Mouse (Mus musculus) ZHBTc4 (cell line): Measurements from ENCODE around the gene Thop1.
"Not testable (repeated sequence)": the region's sequence is repeated elsewhere in the genome, so short reads cannot be mapped to it uniquely, and the experiment has no call there.

ENCODE experiments used
- DNase-seq: peaks from one replicate; pipeline ENCODE4 v3.0.0-alpha.2; 2011; ENCODE audit warnings: low read depth, low spot score

The Thop1 gene

GRCm38 (mm10) chr10:81069836-81070235 is at the start of gene Thop1:
Gene Thop1 (plus strand): TSS chr10:81070035.
- peak; percentile 100 for DNase-seq

DNA sequence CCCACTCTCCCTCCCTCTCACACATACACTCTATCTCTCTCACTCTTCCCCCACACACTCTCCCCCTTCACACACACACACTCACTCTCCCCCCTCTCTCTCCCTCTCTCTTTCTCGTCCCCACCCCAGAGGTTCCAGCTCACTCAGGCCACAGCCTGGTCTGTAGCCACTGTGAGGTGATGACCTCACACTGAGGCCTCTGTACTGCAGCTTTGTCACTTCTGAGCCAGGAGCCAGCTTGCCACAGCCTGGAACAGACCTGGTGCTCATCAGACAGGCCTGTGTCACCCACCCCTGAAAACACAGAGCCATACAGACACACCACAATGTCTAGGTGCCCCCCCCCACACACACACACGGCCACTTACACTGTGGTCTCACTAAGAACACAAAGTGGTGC is 49.6 kb upstream of the Thop1 start:
- no peak for DNase-seq

- DNase-seq: peak; percentile 39
Measured at GRCm38 (mm10) chr10:81021547-81022110, 48.2 kb upstream of the Thop1 start.

DNA sequence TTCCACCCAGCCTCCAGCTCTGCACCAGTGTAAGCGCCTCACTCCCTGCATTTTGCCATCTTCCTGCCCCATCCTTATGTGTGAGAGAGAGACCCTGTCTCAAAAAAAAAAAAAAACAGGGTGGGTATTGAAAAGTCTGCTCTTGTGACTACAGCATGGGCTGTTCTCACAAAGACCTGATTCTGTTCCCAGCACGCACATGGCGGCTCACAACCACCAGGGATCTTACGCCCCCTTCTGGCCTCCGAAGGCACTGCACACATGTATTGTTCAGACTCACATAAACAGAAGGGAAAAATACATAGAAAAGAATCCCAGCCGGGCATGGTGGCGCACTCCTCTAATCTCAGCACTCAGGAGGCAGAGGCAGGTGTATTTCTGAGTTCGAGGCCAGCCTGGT is 47.1 kb upstream of the Thop1 start:
- peak; percentile 93 for DNase-seq

DNA sequence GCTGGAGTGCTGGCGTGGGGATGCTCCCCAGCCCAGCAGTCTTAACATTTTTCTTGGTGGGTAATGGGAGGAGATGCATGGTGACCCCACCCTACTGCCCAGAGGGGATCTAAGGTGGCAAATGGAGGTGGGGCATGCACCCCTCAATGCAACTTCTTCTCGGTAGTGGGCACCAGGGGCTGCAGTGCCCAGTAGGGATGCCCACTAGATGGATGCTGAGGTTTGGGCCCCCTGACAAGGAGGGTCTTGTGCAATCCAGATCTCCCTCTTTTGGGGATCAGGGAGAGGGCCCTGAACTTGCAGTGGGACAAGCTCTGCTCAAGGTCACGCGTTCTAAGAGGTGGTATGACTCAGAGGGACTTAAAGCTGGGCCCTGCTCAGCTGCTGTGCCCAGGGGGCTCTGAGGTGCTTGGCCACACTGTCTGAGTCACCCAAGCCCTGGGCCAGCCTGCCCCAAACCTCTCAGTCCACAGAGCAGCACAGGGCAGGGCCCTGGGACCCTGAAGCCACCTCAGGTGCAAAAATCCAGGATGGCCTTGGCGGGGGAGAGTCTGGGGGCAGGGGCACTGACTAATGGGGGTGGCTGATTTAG is 45.4 kb upstream of the Thop1 start:
- no peak for DNase-seq

DNA sequence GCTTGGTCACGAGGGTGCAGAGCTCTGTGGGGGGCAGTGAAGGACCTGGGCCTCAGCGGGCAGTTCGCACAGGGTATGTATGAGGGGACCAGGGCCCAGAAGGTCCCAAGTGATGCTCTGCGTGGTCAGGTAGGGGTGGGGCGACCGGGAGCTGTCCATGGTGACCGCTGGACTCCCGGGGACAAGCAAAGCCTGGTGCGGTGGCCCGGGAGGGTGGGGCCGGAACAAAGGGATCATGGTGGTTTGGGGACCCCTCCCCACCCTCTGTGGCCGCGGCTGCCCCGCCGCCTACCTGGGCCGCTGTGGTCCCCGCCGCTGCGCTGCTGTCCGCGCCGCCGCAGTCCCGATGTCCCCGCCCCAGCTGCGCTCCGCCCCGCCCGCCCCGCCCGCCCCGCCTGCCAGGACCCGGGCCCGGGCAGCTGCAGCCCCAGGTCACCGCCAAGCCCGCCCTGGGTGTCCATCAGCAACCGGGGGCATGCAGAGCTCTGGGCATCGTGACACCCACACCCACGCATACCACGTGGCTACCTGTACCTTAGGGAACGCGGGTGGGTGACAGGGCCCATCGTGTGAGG is 44.7 kb upstream of the Thop1 start:
- no peak for DNase-seq

DNA sequence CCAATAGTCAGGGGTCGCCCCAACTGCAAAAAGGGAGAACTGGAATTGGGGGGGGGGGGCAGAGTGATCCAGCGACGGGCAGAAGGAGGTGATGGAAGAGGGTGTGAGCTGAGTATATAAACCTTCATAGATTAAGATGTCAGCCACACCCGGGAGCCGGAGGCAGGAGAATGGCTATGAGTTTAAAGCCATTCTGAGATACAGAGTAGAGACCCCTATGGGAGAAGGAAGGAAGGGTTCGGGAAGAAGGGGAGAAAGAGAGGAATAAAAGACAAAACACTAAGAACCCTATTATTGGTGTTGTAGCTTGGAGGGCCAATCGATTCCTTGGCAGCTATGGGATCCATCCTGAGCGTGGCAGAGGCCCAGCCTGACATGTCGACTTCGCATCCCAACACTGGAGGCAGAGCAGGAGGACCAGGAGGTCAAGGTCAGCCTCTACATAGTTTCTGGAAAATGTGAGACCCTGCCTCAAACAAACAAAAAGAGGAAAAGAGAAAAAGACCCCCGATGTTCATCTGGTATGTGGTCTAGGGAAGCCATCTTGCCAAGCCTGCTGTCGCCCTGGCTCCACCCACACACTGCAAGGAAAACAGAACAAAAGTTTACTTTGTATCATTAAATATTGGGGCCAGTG is 44.1 kb upstream of the Thop1 start, which contains the start of gene Diras1:
TSS of gene Diras1 (minus strand) at position 24 of the 637 bp plus-strand sequence.
- DNase-seq: no peak

DNA sequence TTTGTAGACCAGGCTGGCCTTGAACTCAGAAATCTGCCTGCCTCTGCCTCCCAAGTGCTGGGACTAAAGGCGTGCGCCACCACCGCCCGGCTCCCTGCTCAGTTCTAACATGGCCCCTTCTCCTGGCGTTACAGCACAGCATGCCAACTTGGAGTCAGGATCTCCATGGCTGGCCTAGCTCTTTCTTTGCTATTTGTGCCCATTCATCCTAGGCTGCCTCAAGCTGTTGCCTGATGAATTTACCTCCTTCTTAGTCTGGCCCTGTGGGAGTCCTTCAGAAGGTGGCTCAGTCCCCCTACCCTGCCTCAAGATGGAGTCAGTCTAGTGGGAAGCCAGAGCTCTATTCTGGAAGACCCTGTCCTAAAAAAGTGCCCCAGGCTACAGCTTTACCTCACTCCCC is 43.0 kb upstream of the Thop1 start:
- no peak for DNase-seq

DNA sequence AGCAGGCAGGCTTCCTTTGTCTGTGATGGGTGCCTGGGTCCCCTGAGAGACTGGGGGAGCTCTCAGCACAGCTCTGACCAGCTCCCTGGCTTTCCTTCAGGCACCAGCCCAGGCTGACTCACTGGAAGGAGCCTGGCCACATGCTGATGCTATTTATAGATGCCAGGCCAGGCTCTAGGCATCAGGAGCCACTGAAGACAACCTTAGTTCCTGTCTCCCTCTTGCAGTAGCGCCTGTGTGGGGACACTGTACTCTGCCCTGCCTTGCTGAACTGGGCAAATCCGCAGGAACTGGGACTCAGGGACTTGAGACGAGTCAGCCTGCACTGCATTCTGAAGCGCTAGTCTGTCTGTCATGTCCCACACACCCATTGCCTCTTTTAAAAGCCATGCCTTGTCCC is 42.5 kb upstream of the Thop1 start:
- no peak for DNase-seq

DNA sequence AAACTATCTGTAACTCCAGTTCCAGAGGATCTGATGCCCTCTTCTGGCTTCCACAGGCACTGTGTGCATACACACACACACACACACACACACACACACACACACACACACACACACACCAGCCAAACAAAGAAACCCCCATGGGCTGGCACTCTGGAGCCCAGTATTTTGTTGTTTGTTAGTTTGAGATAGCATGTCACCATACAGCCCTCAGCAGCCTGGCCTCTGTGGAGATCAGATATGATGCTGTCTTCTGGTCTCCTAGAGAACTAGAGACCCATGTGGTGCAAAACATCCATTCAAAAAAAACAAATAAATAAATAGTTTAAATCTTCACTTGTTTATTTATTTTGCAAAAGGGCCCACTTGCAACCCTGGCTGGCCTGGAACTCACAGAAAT is 41.6 kb upstream of the Thop1 start:
- DNase-seq: no peak

DNA sequence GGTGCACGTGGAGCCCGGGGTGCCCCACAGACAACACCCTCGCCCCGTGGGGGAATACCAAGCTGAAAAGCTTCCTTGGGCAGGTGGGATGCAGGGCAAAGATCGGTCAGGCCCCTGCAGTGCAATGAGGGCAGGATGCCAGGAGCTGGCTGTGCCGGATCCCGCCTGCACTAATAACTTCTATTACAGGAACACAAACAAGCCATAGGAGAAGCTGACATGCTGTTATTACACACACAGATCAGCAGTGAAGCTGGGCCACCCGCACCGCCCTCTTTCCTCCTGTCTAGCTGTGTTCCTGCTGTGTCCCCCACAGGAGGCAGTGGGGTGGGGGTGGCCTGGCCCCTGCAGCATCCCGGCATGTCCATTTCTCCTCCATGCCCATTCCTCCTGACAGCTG is 40.8 kb upstream of the Thop1 start:
- DNase-seq: no peak

DNA sequence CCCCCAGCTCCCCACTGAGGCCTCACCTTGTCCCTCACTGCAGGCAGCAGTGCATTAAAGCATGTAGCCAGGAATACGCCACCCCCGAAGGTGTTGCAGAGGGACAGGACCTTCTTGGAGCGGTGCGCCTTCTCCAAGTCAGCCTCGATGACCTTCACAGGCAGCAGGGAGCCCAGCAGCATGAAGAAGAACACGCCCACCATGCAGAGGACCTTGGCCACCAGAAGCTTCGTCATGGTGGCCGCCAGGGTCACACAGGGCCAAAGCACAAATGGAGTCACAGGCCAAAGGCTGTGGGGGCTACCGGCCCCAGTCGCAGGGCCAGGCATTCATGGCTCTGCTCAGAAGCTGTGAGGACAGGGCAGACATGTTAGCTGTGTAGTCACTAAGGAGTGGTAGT is 36.2 kb upstream of the Thop1 start:
- no peak for DNase-seq

DNA sequence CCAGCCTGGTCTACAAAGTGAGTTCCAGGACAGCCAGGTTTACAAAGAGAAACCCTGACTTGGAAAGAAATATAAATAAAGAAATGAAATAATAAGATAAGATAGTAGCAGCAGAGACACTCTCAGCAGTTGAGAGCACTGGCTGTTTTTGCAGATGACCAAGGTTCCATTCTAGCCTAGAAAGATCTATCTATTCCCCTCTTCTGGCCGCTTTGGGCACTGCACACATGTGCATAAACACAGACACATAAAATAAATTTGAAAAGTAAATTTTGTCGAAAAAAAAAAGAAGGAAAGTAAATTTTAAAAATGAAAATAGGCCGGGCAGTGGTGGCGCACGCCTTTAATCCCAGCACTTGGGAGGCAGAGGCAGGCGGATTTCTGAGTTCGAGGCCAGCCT is 33.6 kb upstream of the Thop1 start:
- DNase-seq: peak; percentile 55

DNA sequence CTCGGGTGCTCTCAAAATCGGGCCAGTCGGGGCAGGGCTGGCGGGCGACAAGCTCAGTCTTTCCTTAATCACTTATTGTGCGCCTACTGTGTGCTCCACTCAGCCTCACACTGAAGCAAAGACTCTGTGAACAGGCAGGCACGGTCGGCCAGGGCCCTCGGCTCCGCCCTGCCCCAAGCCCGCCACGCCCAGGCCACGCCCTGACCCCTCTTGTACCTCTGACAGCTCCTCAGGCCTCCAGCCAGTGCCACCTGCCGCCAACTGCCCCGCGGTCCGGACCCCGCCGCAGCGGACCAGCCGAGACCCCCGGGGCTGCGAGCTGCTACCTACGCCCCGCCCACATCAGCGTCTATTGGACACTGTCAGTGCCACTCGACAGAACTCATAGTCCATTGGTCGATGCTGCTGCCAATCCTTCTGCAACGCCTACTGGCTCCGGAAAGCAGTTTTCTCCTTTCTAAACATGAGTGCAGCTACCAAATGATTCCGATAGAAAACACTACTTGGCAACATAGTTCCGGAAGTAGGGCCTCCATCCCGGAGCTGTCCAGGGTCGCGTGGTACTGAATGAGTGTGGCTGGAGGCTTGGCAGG is 32.8 kb upstream of the Thop1 start, which contains the start of gene Slc39a3:
TSS of gene Slc39a3 (minus strand) at position 439 of the 593 bp plus-strand sequence.
- peak; percentile 100 for DNase-seq

- peak; percentile 82 for DNase-seq
Measured at GRCm38 (mm10) chr10:81041458-81042175, 28.2 kb upstream of the Thop1 start.

GRCm38 (mm10) chr10:81045246-81045645 is 24.6 kb upstream of the Thop1 start:
- DNase-seq: peak; percentile 75

GRCm38 (mm10) chr10:81050645-81051044 is 19.2 kb upstream of the Thop1 start:
- peak; percentile 74 for DNase-seq

- DNase-seq: no peak
Measured at GRCm38 (mm10) chr10:81051133-81051532, 18.7 kb upstream of the Thop1 start.

GRCm38 (mm10) chr10:81052577-81052976 is 17.3 kb upstream of the Thop1 start:
- DNase-seq: no peak

DNA sequence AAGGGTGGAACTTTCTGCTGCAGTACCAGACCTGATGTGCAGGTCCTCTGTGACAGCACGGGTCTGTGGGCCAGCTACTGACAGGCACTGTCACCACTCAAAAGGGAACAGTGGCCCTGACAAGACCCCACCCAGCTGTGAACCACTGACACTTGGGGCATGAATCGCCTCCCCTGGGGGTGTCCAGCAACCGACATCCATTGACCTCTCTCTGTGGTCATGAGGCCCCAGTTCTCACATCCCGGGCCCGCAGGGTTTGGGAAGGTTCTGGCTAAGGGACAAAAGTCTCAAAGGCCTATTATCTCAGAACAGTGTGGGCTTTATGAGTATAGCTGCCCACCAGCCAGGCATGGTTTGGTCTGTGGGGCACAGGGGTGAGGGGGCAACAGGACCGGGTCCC is 14.7 kb upstream of the Thop1 start:
- DNase-seq: no peak

DNA sequence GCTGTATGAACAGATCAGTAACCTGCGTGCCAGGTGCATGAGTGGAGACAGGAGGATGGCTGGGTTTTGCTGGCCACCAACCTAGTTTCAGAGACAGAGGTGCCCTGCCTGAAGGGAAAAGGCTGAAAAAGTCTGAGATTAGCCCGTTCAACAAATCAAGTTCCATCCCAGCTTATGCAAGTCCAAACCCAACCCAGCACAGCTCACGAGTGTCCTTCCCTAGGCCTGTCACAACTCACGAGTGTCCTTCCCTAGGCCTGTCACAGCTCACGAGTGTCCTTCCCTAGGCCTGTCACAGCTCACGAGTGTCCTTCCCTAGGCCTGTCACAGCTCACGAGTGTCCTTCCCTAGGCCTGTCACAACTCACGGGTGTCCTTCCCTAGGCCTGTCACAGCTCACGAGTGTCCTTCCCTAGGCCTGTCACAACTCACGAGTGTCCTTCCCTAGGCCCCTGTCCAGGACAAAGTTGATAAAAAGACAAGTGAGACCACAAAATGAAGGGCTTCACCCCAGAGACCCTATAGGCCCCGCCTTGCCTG is 14.0 kb upstream of the Thop1 start:
- not testable (repeated sequence) for DNase-seq
